Mouse (Mus musculus) kidney, adult 2 months (tissue): ENCODE measurements around the gene Bbc3. TPM values are rescaled to one million over a fixed set of nuclear protein-coding genes. Genes with fewer than 3 reads are reported as not detected.

Source experiments
- DNase-seq: peaks from one replicate; pipeline ENCODE4 v3.0.0; 2021
- H3K27ac ChIP-seq: fragments of 200-500 bp; 2 replicates; pipeline ENCODE4 v1.5.1; 2012; ENCODE audit warnings: low read depth, low read length, control low read depth, inconsistent platforms; ENCODE audit not compliant: insufficient read depth
- H3K27me3 ChIP-seq: fragments of 200-500 bp; replicated peaks from 2 replicates; pipeline ENCODE4 v1.6.1; 2012; ENCODE audit warnings: mild to moderate bottlenecking, moderate library complexity, low read length, inconsistent platforms; ENCODE audit not compliant: control insufficient read depth, insufficient read depth
- H3K36me3 ChIP-seq: fragments of 200-500 bp; 2 replicates; pipeline ENCODE4 v1.6.1; 2012; ENCODE audit warnings: mild to moderate bottlenecking, moderate library complexity, low read length, inconsistent platforms; ENCODE audit not compliant: control insufficient read depth, insufficient read depth
- H3K4me1 ChIP-seq: fragments of 200-500 bp; 2 replicates; pipeline ENCODE4 v1.6.1; 2011; ENCODE audit warnings: low read length; ENCODE audit not compliant: control insufficient read depth, insufficient read depth
- H3K4me3 ChIP-seq: fragments of 200-500 bp; 2 replicates; pipeline ENCODE4 v1.5.1; 2011; ENCODE audit warnings: mild to moderate bottlenecking, low read depth, low read length, control low read depth; ENCODE audit not compliant: insufficient read depth
- CTCF ChIP-seq: fragments of 200-500 bp; conservative IDR thresholded peaks from 2 replicates; pipeline ENCODE4 v1.5.1; 2011; ENCODE audit warnings: low read depth, mild to moderate bottlenecking, control low read depth, low read length, moderate library complexity, mixed read lengths; ENCODE audit not compliant: insufficient read depth, insufficient read length
- POLR2A ChIP-seq: fragments of 200-500 bp; IDR thresholded peaks from one replicate; pipeline ENCODE4 v1.6.1; 2011; ENCODE audit warnings: low read depth, low read length, control low read depth
- WGBS: fragments of 180-500 bp; shearing (Covaris S2); methylation state at CpG from one replicate; pipeline ENCODE4 v1.1.7; 2018; 5-methylcytosine and 5-hydroxymethylcytosine counted together
- polyA plus RNA-seq: library from polyadenylated mRNA; depleted of rRNA; stranded (reverse); fragments of >200 nt; gene quantifications from 2 replicates; pipeline ENCODE4 v1.2.3, GENCODE M21; 2012

Bbc3 gene
- polyA plus RNA-seq, 1 experiment, result 5.1 TPM

- Histone ChIP-seq H3K4me3 (peak overlapping the region; percentile 62), H3K27me3 (no peaks in the 10 kb centered on the region), H3K36me3 (no peaks in the 10 kb centered on the region), H3K4me1 (0 out of 2 replicates have a peak, but pooled peaks cover 4% of the 10 kb centered on the region), H3K27ac (peak overlapping the region; percentile 33; the same call in 1 of the 2 replicates)
- DNase-seq, result peak; percentile 76
- WGBS, result under 1% methylated on average over 46 of the region's 46 CpGs
- TF ChIP-seq CTCF (0 out of 2 replicates have a peak, but pooled peaks have one; percentile 20), POLR2A (no peak)
These were observed 35.5 kb upstream of the Bbc3 start for GRCm38 (mm10) chr7:16272681-16273080.

- 1% methylated on average over 48 of the region's 49 CpGs for WGBS
- Histone ChIP-seq H3K27me3 (no peaks in the 10 kb centered on the region), H3K4me1 (0 out of 2 replicates have a peak, but pooled peaks cover 4% of the 10 kb centered on the region), H3K4me3 (peak within 1 kb of the TSS; percentile 62), H3K36me3 (no peaks in the 10 kb centered on the region), H3K27ac (peak within 1 kb of the TSS; percentile 33)
- DNase-seq, result peak; percentile 94
- TF ChIP-seq CTCF (no peak), POLR2A (no peak)
These were observed 35.0 kb upstream of the Bbc3 start, which contains the start of gene Inafm1 for GRCm38 (mm10) chr7:16273081-16273765. Gene Inafm1, minus strand, starts transcription at chr7:16273617.

- TF ChIP-seq CTCF (no peak), POLR2A (no peak)
- H3K27ac ChIP-seq, result peak overlapping the region; percentile 33; the same call in 1 of the 2 replicates
- 1% methylated on average over 18 of the region's 18 CpGs for WGBS
These were observed 34.4 kb upstream of the Bbc3 start for GRCm38 (mm10) chr7:16273766-16274140.

GRCm38 (mm10) chr7:16274922-16275890 is 33.0 kb upstream of the Bbc3 start:
- peak; percentile 23 for DNase-seq
- no peak for TF ChIP-seq POLR2A
- no peak for TF ChIP-seq CTCF
- Histone ChIP-seq H3K27me3 (no peaks in the 10 kb centered on the region), H3K4me1 (0 out of 2 replicates have a peak, but pooled peaks cover 4% of the 10 kb centered on the region), H3K27ac (no peak overlapping the region), H3K36me3 (no peaks in the 10 kb centered on the region), H3K4me3 (no peak overlapping the region)
- WGBS, result 86% methylated on average over 10 of the region's 10 CpGs

More at GRCm38 (mm10) chr7:16273766-16274140, 34.4 kb upstream of the Bbc3 start:
- DNase-seq, result peak; percentile 89
- H3K4me1 ChIP-seq, result 0 out of 2 replicates have a peak, but pooled peaks cover 4% of the 10 kb centered on the region
- no peaks in the 10 kb centered on the region for H3K27me3 ChIP-seq
- no peaks in the 10 kb centered on the region for H3K36me3 ChIP-seq
- H3K4me3 ChIP-seq, result peak overlapping the region; percentile 62

- H3K36me3 ChIP-seq, result no peaks in the 10 kb centered on the region
- no peak overlapping the region for H3K4me3 ChIP-seq
- TF ChIP-seq CTCF (no peak), POLR2A (no peak)
- no peaks in the 10 kb centered on the region for H3K4me1 ChIP-seq
- 89% methylated on average over 11 of the region's 11 CpGs for WGBS
- DNase-seq, result no peak
- H3K27ac ChIP-seq, result no peak overlapping the region
- H3K27me3 ChIP-seq, result no peaks in the 10 kb centered on the region
These were observed 27.5 kb upstream of the Bbc3 start for GRCm38 (mm10) chr7:16280721-16281120.

- Histone ChIP-seq H3K4me3 (no peak overlapping the region), H3K4me1 (no peaks in the 10 kb centered on the region), H3K27me3 (no peaks in the 10 kb centered on the region), H3K27ac (no peak overlapping the region), H3K36me3 (no peaks in the 10 kb centered on the region)
- WGBS, result 93% methylated on average over 13 of the region's 13 CpGs
- no peak for DNase-seq
- no peak for TF ChIP-seq POLR2A
- no peak for TF ChIP-seq CTCF
These were observed 25.9 kb upstream of the Bbc3 start for GRCm38 (mm10) chr7:16282334-16282733.

GRCm38 (mm10) chr7:16284001-16284400 is 24.2 kb upstream of the Bbc3 start:
- 86% methylated on average over 8 of the region's 8 CpGs for WGBS
- H3K4me3 ChIP-seq, result no peak overlapping the region
- no peaks in the 10 kb centered on the region for H3K4me1 ChIP-seq
- H3K27ac ChIP-seq, result no peak overlapping the region
- TF ChIP-seq CTCF (no peak), POLR2A (no peak)
- no peaks in the 10 kb centered on the region for H3K36me3 ChIP-seq
- no peaks in the 10 kb centered on the region for H3K27me3 ChIP-seq
- DNase-seq, result no peak
